Mouse (Mus musculus) midbrain, embryonic 16.5 days (tissue): ENCODE measurements around the gene Il15ra. TPM values are rescaled to one million over a fixed set of nuclear protein-coding genes. Genes with fewer than 3 reads are reported as not detected.

Experiments
- ATAC-seq: fragments of 200-750 bp; cut with Nextera tagmentation; 2 replicates; pipeline ENCODE4 v1.8.0; 2017; ENCODE audit warnings: moderate TSS enrichment
- H3K27ac ChIP-seq: fragments of 300-500 bp; sonication (generic); 2 replicates; pipeline ENCODE4 v1.5.1; 2014; ENCODE audit warnings: mild to moderate bottlenecking, low read length, mixed read lengths
- H3K27me3 ChIP-seq: fragments of 300-500 bp; sonication (generic); 2 replicates; pipeline ENCODE4 v1.6.1; 2014; ENCODE audit warnings: low read depth, low read length, mixed read lengths; ENCODE audit not compliant: control insufficient read depth, insufficient read depth
- H3K36me3 ChIP-seq: fragments of 300-500 bp; sonication (generic); 2 replicates; pipeline ENCODE4 v1.6.1; 2014; ENCODE audit warnings: mild to moderate bottlenecking, low read length, moderate library complexity, mixed read lengths; ENCODE audit not compliant: control insufficient read depth, insufficient read depth
- H3K4me1 ChIP-seq: fragments of 300-500 bp; sonication (generic); 2 replicates; pipeline ENCODE4 v1.6.1; 2014; ENCODE audit warnings: mild to moderate bottlenecking, low read length, mixed read lengths; ENCODE audit not compliant: control insufficient read depth, insufficient read depth
- H3K4me2 ChIP-seq: fragments of 300-500 bp; sonication (generic); 2 replicates; pipeline ENCODE4 v1.6.1; 2014; ENCODE audit warnings: mild to moderate bottlenecking, low read length, mixed read lengths
- H3K4me3 ChIP-seq: fragments of 300-500 bp; sonication (generic); 2 replicates; pipeline ENCODE4 v1.5.1; 2014; ENCODE audit warnings: low read depth, mild to moderate bottlenecking, low read length, moderate library complexity, mixed read lengths
- H3K9ac ChIP-seq: fragments of 300-500 bp; sonication (generic); 2 replicates; pipeline ENCODE4 v1.6.1; 2014; ENCODE audit warnings: low read depth, low read length, mixed read lengths
- H3K9me3 ChIP-seq: fragments of 300-500 bp; sonication (generic); replicated peaks from 2 replicates; pipeline ENCODE4 v1.6.1; 2014; ENCODE audit warnings: mild to moderate bottlenecking, low read length, mixed read lengths; ENCODE audit not compliant: control insufficient read depth, poor library complexity, severe bottlenecking
- WGBS: fragments of 180-500 bp; shearing (Covaris S2); extraction: QIAGEN DNeasy Blood & Tissue Kit; methylation state at CpG from one replicate; pipeline ENCODE4 v1.1.7; 2014; 5-methylcytosine and 5-hydroxymethylcytosine counted together
- polyA plus RNA-seq: library from polyadenylated mRNA; unstranded; fragments of >200 nt; fragmentation: Nextera tagmentation; extraction: Ambion mirVana; gene quantifications from 2 replicates; pipeline ENCODE4 v1.2.1, GENCODE M21; 2015

Il15ra gene
- polyA plus RNA-seq, 1 experiment from 2014 or later = 1.6 TPM

DNA sequence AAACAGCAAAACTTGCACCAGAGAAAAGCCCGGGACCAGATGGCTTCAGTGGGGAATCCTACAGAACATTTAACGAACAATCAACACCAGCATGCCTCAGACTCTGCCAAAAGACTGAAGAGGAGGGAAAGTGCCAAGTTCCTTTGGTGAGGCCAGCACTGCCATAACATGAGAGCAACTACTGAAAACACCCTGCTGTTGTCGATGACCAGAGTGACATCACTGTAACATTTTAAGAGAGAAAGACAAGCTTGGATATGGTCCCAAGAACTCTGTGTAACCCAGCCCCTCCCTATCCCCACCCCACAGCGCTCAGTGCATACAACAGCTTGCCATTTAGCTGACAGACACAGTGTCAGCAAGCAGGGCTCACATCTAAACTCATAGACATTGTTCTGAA lies 60.6 kb downstream of the Il15ra start:
- peak; percentile 45; the same call in 1 of the 2 replicates for ATAC-seq
- WGBS = 86% methylated on average over 4 of the region's 4 CpGs
- H3K9ac ChIP-seq = no peak overlapping the region
- no peaks in the 10 kb centered on the region for H3K27me3 ChIP-seq
- peaks cover 49% of the 10 kb centered on the region for H3K36me3 ChIP-seq
- H3K27ac ChIP-seq = no peak overlapping the region
- H3K9me3 ChIP-seq = no peaks in the 10 kb centered on the region
- H3K4me3 ChIP-seq = no peak overlapping the region
- no peak overlapping the region for H3K4me2 ChIP-seq
- H3K4me1 ChIP-seq = no peaks in the 10 kb centered on the region

DNA sequence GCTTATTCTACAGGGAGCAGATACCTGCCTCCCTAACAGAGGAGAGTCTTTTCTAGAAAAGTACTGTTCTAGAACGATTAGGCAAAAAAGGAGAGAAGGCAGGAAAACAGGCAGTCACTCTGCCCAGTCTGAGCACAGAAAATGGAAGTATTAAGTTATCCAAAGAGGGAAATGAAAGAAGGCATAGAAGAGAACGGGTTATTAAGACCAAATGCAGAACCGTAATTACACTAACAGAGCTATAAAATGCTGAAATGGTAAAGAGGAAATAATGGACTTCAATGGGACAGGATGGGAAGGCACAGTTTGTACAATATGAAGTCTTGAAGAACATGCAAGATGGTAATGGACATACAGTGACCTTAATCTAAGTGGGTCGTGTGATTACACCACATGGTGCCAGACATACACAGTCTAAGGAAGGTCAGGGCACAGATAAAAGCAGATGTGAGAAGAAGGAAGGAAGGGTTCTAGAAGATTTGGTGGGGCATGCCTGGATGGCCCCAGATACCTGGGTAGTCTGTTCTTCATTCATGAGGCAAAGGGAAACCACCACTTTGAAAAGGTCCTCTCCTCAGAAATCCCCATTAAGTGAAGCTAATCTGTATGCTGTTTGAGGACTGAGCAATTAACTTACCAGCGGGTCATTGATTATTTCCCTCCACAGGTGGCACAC lies 61.5 kb downstream of the Il15ra start:
- Histone ChIP-seq H3K9me3 (no peaks in the 10 kb centered on the region), H3K4me1 (no peaks in the 10 kb centered on the region), H3K27ac (no peak overlapping the region), H3K4me2 (no peak overlapping the region), H3K9ac (no peak overlapping the region), H3K36me3 (peaks cover 44% of the 10 kb centered on the region), H3K4me3 (no peak overlapping the region), H3K27me3 (no peaks in the 10 kb centered on the region)
- no peak for ATAC-seq
- WGBS = 79% methylated on average over 5 of the region's 5 CpGs

DNA sequence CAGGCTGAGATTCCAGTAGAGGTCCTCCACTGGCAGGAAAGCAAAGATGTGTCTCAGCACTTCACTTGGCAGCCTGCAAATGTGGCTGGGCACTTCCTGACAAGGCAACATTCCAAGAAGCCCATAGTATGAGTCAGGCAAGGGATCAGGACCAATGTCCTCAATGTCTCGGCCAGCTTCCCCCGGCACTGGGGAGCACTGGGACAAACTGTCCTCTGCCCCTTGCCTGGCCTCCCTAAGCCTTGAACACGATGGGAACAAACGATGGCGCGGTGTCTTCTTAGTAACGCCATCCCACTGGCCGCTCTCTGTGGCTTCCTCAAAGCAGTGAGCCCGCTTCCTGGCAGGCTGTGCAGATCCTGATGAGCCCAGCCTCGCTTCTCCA lies 62.1 kb downstream of the Il15ra start:
- H3K27me3 ChIP-seq = no peaks in the 10 kb centered on the region
- H3K4me2 ChIP-seq = no peak overlapping the region
- no peak for ATAC-seq
- H3K9me3 ChIP-seq = no peaks in the 10 kb centered on the region
- H3K4me3 ChIP-seq = no peak overlapping the region
- peaks cover 43% of the 10 kb centered on the region for H3K36me3 ChIP-seq
- H3K4me1 ChIP-seq = no peaks in the 10 kb centered on the region
- 79% methylated on average over 10 of the region's 10 CpGs for WGBS
- H3K27ac ChIP-seq = no peak overlapping the region
- H3K9ac ChIP-seq = no peak overlapping the region

DNA sequence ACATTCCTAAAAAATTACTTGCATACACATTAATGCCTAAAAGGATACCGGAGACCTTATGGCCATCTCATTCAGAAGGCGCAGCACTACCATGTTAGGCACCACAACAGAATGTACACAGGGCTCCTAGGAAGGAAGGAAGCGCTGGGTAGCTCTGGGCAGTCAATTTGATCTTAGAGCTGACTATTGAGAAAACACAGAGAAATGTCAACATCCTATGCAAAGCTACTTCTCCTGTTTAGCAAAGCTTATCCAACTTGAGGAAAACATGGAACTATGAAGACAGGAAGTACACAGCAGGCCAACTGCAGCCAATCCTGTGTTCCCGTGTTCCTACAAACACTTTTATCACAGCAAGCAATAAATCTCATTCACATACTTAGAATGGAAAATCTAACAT lies 66.6 kb downstream of the Il15ra start:
- Histone ChIP-seq H3K4me1 (peaks cover 24% of the 10 kb centered on the region), H3K9me3 (no peaks in the 10 kb centered on the region), H3K4me2 (no peak overlapping the region), H3K9ac (no peak overlapping the region), H3K36me3 (peaks cover 14% of the 10 kb centered on the region), H3K4me3 (no peak overlapping the region), H3K27me3 (no peaks in the 10 kb centered on the region), H3K27ac (no peak overlapping the region)
- no peak for ATAC-seq
- 94% methylated on average over 4 of the region's 4 CpGs for WGBS

DNA sequence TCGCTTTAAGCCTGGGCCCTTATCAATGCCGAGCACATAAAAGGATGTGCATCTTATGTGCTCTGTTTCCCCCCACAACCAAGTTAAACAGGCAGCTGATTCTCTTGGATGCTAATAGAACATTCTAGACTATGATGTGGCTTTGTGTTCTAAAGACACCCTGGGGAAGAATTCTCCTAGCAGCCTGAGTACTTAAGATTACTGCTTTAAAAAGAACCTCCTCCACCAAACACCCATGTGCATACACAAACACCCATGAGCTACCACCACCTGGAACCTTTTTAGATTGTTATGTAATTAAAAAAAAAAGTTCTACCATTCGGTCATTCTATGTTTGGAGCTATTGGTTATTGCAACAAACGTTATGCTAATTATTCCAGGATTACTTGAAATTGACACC lies 67.3 kb downstream of the Il15ra start:
- Histone ChIP-seq H3K27ac (no peak overlapping the region), H3K27me3 (no peaks in the 10 kb centered on the region), H3K4me2 (no peak overlapping the region), H3K4me1 (peaks cover 24% of the 10 kb centered on the region), H3K36me3 (peaks cover 7% of the 10 kb centered on the region; the same call in 1 of the 2 replicates), H3K9me3 (no peaks in the 10 kb centered on the region), H3K4me3 (no peak overlapping the region), H3K9ac (no peak overlapping the region)
- WGBS = 84% methylated on average over 4 of the region's 4 CpGs
- ATAC-seq = no peak

DNA sequence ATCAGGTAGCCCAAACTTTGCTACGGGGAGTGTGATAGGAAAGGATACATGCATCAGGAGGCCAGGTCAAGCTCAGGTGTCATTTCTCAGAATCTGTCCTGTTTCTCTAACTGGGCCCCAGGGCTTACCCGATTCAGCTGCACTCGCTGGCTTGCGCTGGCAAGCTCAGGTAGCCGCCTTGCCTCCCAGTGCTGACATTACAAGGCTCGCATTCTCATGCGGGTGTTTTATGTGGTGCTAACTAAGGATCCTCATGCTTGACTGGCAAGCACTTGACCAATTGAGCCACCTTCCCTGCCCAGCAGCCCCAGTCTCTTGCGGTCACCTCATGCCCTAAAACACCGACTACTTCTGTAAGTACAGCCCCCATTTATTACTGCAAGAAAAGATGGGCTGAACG lies 69.3 kb downstream of the Il15ra start:
- Histone ChIP-seq H3K27me3 (no peaks in the 10 kb centered on the region), H3K4me1 (peaks cover 29% of the 10 kb centered on the region), H3K9me3 (no peaks in the 10 kb centered on the region), H3K4me3 (no peak overlapping the region), H3K9ac (no peak overlapping the region), H3K4me2 (no peak overlapping the region), H3K27ac (no peak overlapping the region), H3K36me3 (peaks cover under 1% of the 10 kb centered on the region; the same call in 1 of the 2 replicates)
- ATAC-seq = no peak
- WGBS = 90% methylated on average over 10 of the region's 10 CpGs

DNA sequence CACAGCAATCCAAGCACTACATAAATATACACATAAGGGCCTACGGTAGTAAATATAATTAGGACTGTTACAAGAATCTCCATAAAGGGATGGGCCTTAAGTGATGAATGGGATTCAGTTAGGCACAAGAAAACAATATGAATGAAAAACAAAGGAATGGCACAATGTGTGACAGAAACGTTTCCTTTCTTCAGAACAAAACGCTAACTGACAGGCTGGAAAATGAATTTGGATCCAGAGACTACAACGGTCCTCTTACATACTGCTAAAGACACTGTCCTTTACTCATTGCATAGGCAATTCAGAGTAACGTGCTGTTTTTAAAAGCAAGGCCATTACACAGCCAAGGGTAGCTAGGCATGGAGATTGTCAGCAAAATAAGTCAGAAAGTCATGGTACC lies 70.0 kb downstream of the Il15ra start:
- H3K27me3 ChIP-seq = no peaks in the 10 kb centered on the region
- H3K27ac ChIP-seq = no peak overlapping the region
- no peak overlapping the region for H3K4me3 ChIP-seq
- WGBS = 61% methylated on average over 5 of the region's 5 CpGs
- no peaks in the 10 kb centered on the region for H3K9me3 ChIP-seq
- no peak overlapping the region for H3K9ac ChIP-seq
- H3K4me1 ChIP-seq = peaks cover 36% of the 10 kb centered on the region
- ATAC-seq = no peak
- H3K4me2 ChIP-seq = no peak overlapping the region
- H3K36me3 ChIP-seq = no peaks in the 10 kb centered on the region

DNA sequence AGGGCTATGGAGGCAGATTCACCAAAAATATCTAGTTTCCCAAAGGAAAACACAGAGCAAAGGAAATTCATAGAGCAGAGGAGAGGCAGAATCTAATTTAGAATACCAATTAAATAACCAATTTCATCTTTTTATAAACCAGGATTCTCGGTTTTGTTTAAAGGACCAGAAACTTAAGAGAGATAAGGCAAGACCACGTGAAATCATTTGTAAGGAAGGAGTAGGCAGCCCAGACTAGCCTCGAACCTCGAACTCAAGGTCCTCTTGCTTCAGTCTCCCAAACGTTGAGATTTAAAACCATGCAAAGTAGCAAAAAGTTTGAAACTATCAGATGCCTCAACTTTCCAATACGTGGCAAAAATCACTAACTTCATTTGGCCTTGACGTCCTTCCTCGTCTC lies 71.3 kb downstream of the Il15ra start:
- peaks cover 3% of the 10 kb centered on the region for H3K36me3 ChIP-seq
- H3K4me3 ChIP-seq = peak overlapping the region; percentile 92
- 56% methylated on average over 8 of the region's 8 CpGs for WGBS
- H3K9me3 ChIP-seq = no peaks in the 10 kb centered on the region
- H3K27ac ChIP-seq = peak overlapping the region; percentile 90; the same call in 1 of the 2 replicates
- peak overlapping the region; percentile 87 for H3K4me2 ChIP-seq
- peaks cover 37% of the 10 kb centered on the region for H3K4me1 ChIP-seq
- H3K9ac ChIP-seq = peak overlapping the region; percentile 89
- no peak for ATAC-seq
- H3K27me3 ChIP-seq = no peaks in the 10 kb centered on the region

DNA sequence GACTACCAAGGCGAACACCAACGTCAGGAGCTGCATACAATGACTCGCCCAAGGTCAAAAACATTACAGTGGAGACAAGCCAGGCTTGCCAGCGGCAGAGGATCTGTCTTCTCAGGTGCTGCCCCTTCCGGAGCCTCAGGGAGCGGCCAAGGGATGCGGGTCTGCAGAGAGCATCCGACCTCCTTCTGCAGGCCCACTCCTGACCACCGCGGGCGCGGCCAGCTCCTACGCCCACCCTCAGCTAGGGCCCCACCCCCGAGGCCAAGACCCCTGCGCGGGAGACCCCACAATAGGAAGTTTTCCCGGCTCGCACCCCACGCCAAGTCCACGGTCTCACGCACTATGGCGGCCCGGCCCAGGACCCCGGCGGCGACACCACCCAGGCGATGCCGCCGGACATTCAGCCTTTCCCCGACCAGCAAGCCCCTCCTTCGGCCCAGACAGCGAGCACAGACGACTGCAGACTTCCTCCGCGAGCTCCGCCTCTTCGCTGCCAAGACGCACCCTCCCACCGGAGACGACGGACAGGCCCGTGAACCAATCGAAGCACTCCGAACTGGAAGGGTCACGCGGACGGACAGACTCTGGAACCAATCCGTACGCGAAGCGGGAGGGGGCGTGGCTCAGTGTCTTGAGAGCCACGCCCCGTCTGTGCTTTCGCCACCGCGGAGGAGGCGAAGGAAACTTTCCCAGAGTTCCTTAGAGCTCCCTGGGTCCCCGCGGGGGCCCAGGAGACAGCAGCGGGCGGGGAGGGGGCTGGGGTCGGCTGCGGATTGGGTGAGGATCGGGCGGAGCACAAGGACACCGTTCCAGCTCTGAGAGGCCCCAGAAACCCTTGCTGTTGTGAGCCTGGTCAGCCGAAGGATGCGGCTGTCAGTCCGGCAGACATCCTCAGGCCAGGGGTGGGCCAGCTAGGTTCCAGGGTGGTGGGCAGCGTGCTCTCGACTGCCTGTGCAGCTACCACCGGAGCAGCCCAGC lies 72.3 kb downstream of the Il15ra start, which contains the start of the genes Fbh1 and Ankrd16:
TSS of gene Fbh1 (minus strand) at position 492 of the 978 bp plus-strand sequence.
TSS of gene Ankrd16 (plus strand) at position 786 of the 978 bp plus-strand sequence.
- H3K4me1 ChIP-seq = peaks cover 37% of the 10 kb centered on the region
- WGBS = 0% methylated on average over 72 of the region's 73 CpGs
- H3K27me3 ChIP-seq = no peaks in the 10 kb centered on the region
- peak within 1 kb of the TSS; percentile 97 for H3K27ac ChIP-seq
- H3K4me3 ChIP-seq = peak within 1 kb of the TSS; percentile 92
- peak within 1 kb of the TSS; percentile 89 for H3K9ac ChIP-seq
- H3K36me3 ChIP-seq = peaks cover 12% of the 10 kb centered on the region
- H3K4me2 ChIP-seq = peak within 1 kb of the TSS; percentile 87
- H3K9me3 ChIP-seq = no peaks in the 10 kb centered on the region
- ATAC-seq = peak; percentile 96
